Mouse (Mus musculus) liver, postnatal 0 days (tissue): ENCODE measurements around the gene Gm4737. TPM values are rescaled to one million over a fixed set of nuclear protein-coding genes. Genes with fewer than 3 reads are reported as not detected.
"Not testable (repeated sequence)": the region's sequence is repeated elsewhere in the genome, so short reads cannot be mapped to it uniquely, and the experiment has no call there.

ENCODE experiments used
- ATAC-seq: fragments of 200-750 bp; cut with Nextera tagmentation; 2 replicates; pipeline ENCODE4 v1.8.0; 2017; ENCODE audit warnings: mild to moderate bottlenecking, moderate library complexity
- DNase-seq: peaks from one replicate; pipeline ENCODE4 v3.0.0-alpha.2; 2016
- H3K27ac ChIP-seq: fragments of 300-500 bp; sonication (generic); 2 replicates; pipeline ENCODE4 v1.5.1; 2014; ENCODE audit warnings: antibody characterized with exemption, moderate library complexity, mild to moderate bottlenecking, low read depth
- H3K27me3 ChIP-seq: fragments of 300-500 bp; sonication (generic); 2 replicates; pipeline ENCODE4 v1.6.1; 2014; ENCODE audit warnings: low read length, control low read depth, mixed read lengths; ENCODE audit not compliant: insufficient read depth
- H3K36me3 ChIP-seq: fragments of 300-500 bp; sonication (generic); replicated peaks from 2 replicates; pipeline ENCODE4 v1.6.1; 2014; ENCODE audit warnings: mild to moderate bottlenecking, control low read depth, low read length, moderate library complexity, mixed read lengths; ENCODE audit not compliant: insufficient read depth
- H3K4me1 ChIP-seq: fragments of 300-500 bp; sonication (generic); 2 replicates; pipeline ENCODE4 v1.6.1; 2014; ENCODE audit warnings: antibody characterized with exemption, mild to moderate bottlenecking, control low read depth; ENCODE audit not compliant: insufficient read depth
- H3K4me2 ChIP-seq: fragments of 300-500 bp; sonication (generic); 2 replicates; pipeline ENCODE4 v1.6.1; 2014; ENCODE audit warnings: low read depth, mild to moderate bottlenecking, low read length, moderate library complexity, mixed read lengths
- H3K4me3 ChIP-seq: fragments of 300-500 bp; sonication (generic); 2 replicates; pipeline ENCODE4 v1.5.1; 2014; ENCODE audit warnings: low read depth, low read length
- H3K9ac ChIP-seq: fragments of 300-500 bp; sonication (generic); replicated peaks from 2 replicates; pipeline ENCODE4 v1.6.1; 2014; ENCODE audit warnings: mild to moderate bottlenecking, moderate library complexity
- H3K9me3 ChIP-seq: fragments of 300-500 bp; sonication (generic); 2 replicates; pipeline ENCODE4 v1.6.1; 2016; ENCODE audit warnings: mild to moderate bottlenecking, control low read depth, low read length, mixed read lengths
- CTCF ChIP-seq: sonication (generic); IDR thresholded peaks from 2 replicates; pipeline ENCODE4 v1.5.1; 2016; ENCODE audit warnings: antibody characterized with exemption, low read depth
- EP300 ChIP-seq: IDR thresholded peaks from 2 replicates; pipeline ENCODE4 v1.6.1; 2016; ENCODE audit warnings: antibody characterized with exemption, low read depth, mild to moderate bottlenecking
- WGBS: fragments of 180-500 bp; shearing (Covaris S2); extraction: QIAGEN DNeasy Blood & Tissue Kit; methylation state at CpG from one replicate; pipeline ENCODE4 v1.1.7; 2014; ENCODE audit not compliant: insufficient replicate concordance; 5-methylcytosine and 5-hydroxymethylcytosine counted together
- polyA plus RNA-seq: library from polyadenylated mRNA; unstranded; fragments of >200 nt; fragmentation: Nextera tagmentation; extraction: Ambion mirVana; gene quantifications from 2 replicates; pipeline ENCODE4 v1.2.1, GENCODE M21; 2015

Gm4737 gene
- polyA plus RNA-seq, result 10.3 and 13.0 TPM in 2 replicates

- H3K4me3 ChIP-seq, H3K9ac ChIP-seq, H3K9me3 ChIP-seq, ATAC-seq, H3K4me1 ChIP-seq, H3K27ac ChIP-seq, H3K36me3 ChIP-seq, DNase-seq, H3K4me2 ChIP-seq, H3K27me3 ChIP-seq: not testable (repeated sequence)
- WGBS, result 95% methylated on average over 8 of the region's 16 CpGs
These were observed at the start of gene Gm4737 for GRCm38 (mm10) chr16:46154832-46155231. Gm4737 (minus strand) TSS chr16:46155077.

GRCm38 (mm10) chr16:46195792-46196191 is 40.9 kb upstream of the Gm4737 start:
- no peaks in the 10 kb centered on the region for H3K27me3 ChIP-seq
- H3K4me3 ChIP-seq, result no peak overlapping the region
- DNase-seq (no peak), ATAC-seq (no peak)
- no peaks in the 10 kb centered on the region for H3K9me3 ChIP-seq
- no peaks in the 10 kb centered on the region for H3K36me3 ChIP-seq
- no peaks in the 10 kb centered on the region for H3K4me1 ChIP-seq
- H3K4me2 ChIP-seq, result no peak overlapping the region
- H3K27ac ChIP-seq, result no peak overlapping the region
- TF ChIP-seq CTCF (no peak), EP300 (no peak)
- 81% methylated on average over 5 of the region's 5 CpGs for WGBS
- H3K9ac ChIP-seq, result no peak overlapping the region

- no peaks in the 10 kb centered on the region for H3K36me3 ChIP-seq
- H3K27me3 ChIP-seq, result no peaks in the 10 kb centered on the region
- WGBS, result 72% methylated on average over 5 of the region's 5 CpGs
- TF ChIP-seq EP300 (no peak), CTCF (no peak)
- no peak overlapping the region for H3K27ac ChIP-seq
- no peak overlapping the region for H3K4me2 ChIP-seq
- no peaks in the 10 kb centered on the region for H3K4me1 ChIP-seq
- no peak overlapping the region for H3K9ac ChIP-seq
- ATAC-seq (no peak), DNase-seq (no peak)
- H3K9me3 ChIP-seq, result no peaks in the 10 kb centered on the region
- no peak overlapping the region for H3K4me3 ChIP-seq
These were observed 28.2 kb upstream of the Gm4737 start for GRCm38 (mm10) chr16:46183096-46183495.

- Histone ChIP-seq H3K27ac (no peak overlapping the region), H3K4me3 (no peak overlapping the region), H3K4me2 (no peak overlapping the region), H3K4me1 (no peaks in the 10 kb centered on the region), H3K36me3 (no peaks in the 10 kb centered on the region), H3K27me3 (no peaks in the 10 kb centered on the region), H3K9me3 (no peaks in the 10 kb centered on the region), H3K9ac (no peak overlapping the region)
- ATAC-seq (no peak), DNase-seq (no peak)
- no peak for TF ChIP-seq CTCF
- TF ChIP-seq EP300, result no peak
- 49% methylated on average over 4 of the region's 4 CpGs for WGBS
These were observed 23.4 kb upstream of the Gm4737 start for GRCm38 (mm10) chr16:46178121-46178801.

GRCm38 (mm10) chr16:46173039-46173438 is 18.2 kb upstream of the Gm4737 start:
- Histone ChIP-seq H3K9me3 (no peaks in the 10 kb centered on the region), H3K27me3 (no peaks in the 10 kb centered on the region), H3K4me1 (no peaks in the 10 kb centered on the region), H3K36me3 (no peaks in the 10 kb centered on the region), H3K9ac (no peak overlapping the region), H3K27ac (no peak overlapping the region), H3K4me3 (no peak overlapping the region), H3K4me2 (no peak overlapping the region)
- no peak for TF ChIP-seq CTCF
- ATAC-seq (no peak), DNase-seq (no peak)

GRCm38 (mm10) chr16:46166971-46167370 is 12.1 kb upstream of the Gm4737 start:
- H3K4me2 ChIP-seq, result no peak overlapping the region
- no peaks in the 10 kb centered on the region for H3K4me1 ChIP-seq
- WGBS, result 77% methylated on average over 3 of the region's 3 CpGs
- H3K27ac ChIP-seq, result no peak overlapping the region
- no peak for DNase-seq
- H3K4me3 ChIP-seq, result no peak overlapping the region
- TF ChIP-seq CTCF (no peak), EP300 (no peak)
- no peaks in the 10 kb centered on the region for H3K27me3 ChIP-seq
- no peak overlapping the region for H3K9ac ChIP-seq
- H3K36me3 ChIP-seq, result no peaks in the 10 kb centered on the region
- no peak for ATAC-seq
- H3K9me3 ChIP-seq, result no peaks in the 10 kb centered on the region

GRCm38 (mm10) chr16:46165305-46165704 is 10.4 kb upstream of the Gm4737 start:
- H3K4me2 ChIP-seq, result no peak overlapping the region
- H3K27me3 ChIP-seq, result no peaks in the 10 kb centered on the region
- H3K9ac ChIP-seq, result no peak overlapping the region
- H3K27ac ChIP-seq, result no peak overlapping the region
- no peak overlapping the region for H3K4me3 ChIP-seq
- no peak for ATAC-seq
- H3K4me1 ChIP-seq, result no peaks in the 10 kb centered on the region
- WGBS, result 70% methylated on average over 4 of the region's 4 CpGs
- no peak for DNase-seq
- no peaks in the 10 kb centered on the region for H3K9me3 ChIP-seq
- TF ChIP-seq CTCF (no peak), EP300 (no peak)
- H3K36me3 ChIP-seq, result no peaks in the 10 kb centered on the region
